Mouse (Mus musculus) heart, embryonic 10.5 days (tissue): ENCODE measurements around the gene Cpm. TPM values are rescaled to one million over a fixed set of nuclear protein-coding genes. Genes with fewer than 3 reads are reported as not detected.
"Not testable (repeated sequence)": the region's sequence is repeated elsewhere in the genome, so short reads cannot be mapped to it uniquely, and the experiment has no call there.

Source experiments
- DNase-seq: peaks from one replicate; pipeline ENCODE4 v3.0.0-alpha.2; 2017; ENCODE audit warnings: low spot score
- H3K27ac ChIP-seq: fragments of 300-500 bp; sonication (generic); 2 replicates; pipeline ENCODE4 v1.5.1; 2016; ENCODE audit warnings: mild to moderate bottlenecking
- H3K27me3 ChIP-seq: fragments of 300-500 bp; sonication (generic); 2 replicates; pipeline ENCODE4 v1.6.1; 2016; ENCODE audit warnings: mild to moderate bottlenecking; ENCODE audit not compliant: poor library complexity, insufficient read depth, severe bottlenecking
- H3K36me3 ChIP-seq: fragments of 300-500 bp; sonication (generic); 2 replicates; pipeline ENCODE4 v1.6.1; 2016; ENCODE audit warnings: mild to moderate bottlenecking, moderate library complexity
- H3K4me1 ChIP-seq: fragments of 300-500 bp; sonication (generic); 2 replicates; pipeline ENCODE4 v1.6.1; 2016; ENCODE audit warnings: mild to moderate bottlenecking
- H3K4me3 ChIP-seq: fragments of 300-500 bp; sonication (generic); 2 replicates; pipeline ENCODE4 v1.5.1; 2016; ENCODE audit warnings: mild to moderate bottlenecking, moderate library complexity
- H3K9me3 ChIP-seq: fragments of 300-500 bp; sonication (generic); 2 replicates; pipeline ENCODE4 v1.6.1; 2016; ENCODE audit warnings: mild to moderate bottlenecking, moderate library complexity
- WGBS: fragments of 180-500 bp; shearing (Covaris S2); methylation state at CpG from one replicate; pipeline ENCODE4 v1.1.7; 2016; 5-methylcytosine and 5-hydroxymethylcytosine counted together
- polyA plus RNA-seq: library from polyadenylated mRNA; unstranded; fragments of >200 nt; fragmentation: Nextera tagmentation; extraction: Ambion mirVana; gene quantifications from 2 replicates; pipeline ENCODE4 v1.2.1, GENCODE M21; 2016

The Cpm gene
- polyA plus RNA-seq, 1 experiment from 2014 or later, result 28.3 TPM

DNA sequence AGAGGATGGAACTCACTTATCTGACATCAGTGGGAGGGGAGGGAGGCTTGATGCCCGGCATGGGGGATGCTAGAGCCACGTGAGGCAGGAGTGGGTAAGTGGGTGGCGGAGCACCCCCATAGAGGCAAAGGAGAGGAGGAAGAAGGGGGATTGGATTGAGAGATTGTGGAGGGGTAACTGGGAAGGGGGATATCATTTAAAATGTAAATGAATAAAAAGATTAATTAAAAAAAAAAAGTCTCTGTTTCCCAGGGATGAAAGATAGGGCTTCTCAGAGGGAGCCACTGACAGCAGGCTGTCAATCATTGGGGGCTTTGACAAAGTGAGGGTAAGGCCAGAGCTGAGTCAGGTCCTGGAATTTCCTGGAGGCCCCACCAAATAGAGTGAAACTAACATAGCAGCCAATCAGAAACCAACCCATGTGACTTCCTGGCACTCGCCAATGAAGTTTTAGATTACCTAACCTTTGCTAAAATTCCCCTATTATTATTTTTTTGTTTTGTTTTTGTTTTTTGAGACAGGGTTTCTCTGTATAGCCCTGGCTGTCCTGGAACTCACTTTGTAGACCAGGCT lies 85.7 kb downstream of the Cpm start:
- H3K27me3 ChIP-seq, result no peaks in the 10 kb centered on the region
- no peaks in the 10 kb centered on the region for H3K9me3 ChIP-seq
- H3K36me3 ChIP-seq, result no peaks in the 10 kb centered on the region
- WGBS, result 68% methylated on average over 4 of the region's 4 CpGs
- H3K4me3 ChIP-seq, result no peak overlapping the region
- no peak overlapping the region for H3K27ac ChIP-seq
- H3K4me1 ChIP-seq, result peaks cover 28% of the 10 kb centered on the region
- peak; percentile 28 for DNase-seq

DNA sequence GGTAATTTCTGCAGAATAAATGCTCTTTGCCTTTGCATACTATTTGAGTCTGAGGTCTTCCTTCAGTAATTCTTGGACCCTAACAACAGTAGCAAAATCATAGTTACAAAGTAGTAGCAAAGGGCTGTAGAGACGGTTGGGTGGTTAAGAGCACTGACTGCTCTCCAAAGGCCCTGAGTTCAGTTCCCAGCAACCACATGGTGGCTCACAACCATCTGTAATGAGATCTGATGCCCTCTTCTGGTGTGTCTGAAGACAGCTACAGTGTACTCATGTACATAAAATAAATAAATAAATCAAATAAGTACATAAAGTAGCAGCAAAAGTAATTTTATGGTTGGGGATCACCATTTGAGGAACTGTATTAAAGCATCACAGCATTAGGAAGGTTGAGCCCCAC lies 86.4 kb downstream of the Cpm start:
- not testable (repeated sequence) for H3K9me3 ChIP-seq, H3K27me3 ChIP-seq, H3K4me3 ChIP-seq, H3K27ac ChIP-seq, DNase-seq, H3K36me3 ChIP-seq
- peaks cover 28% of the 10 kb centered on the region for H3K4me1 ChIP-seq
- 89% methylated on average over 1 of the region's 1 CpGs for WGBS

- no peaks in the 10 kb centered on the region for H3K36me3 ChIP-seq
- WGBS, result 87% methylated on average over 3 of the region's 3 CpGs
- H3K4me3 ChIP-seq, result no peak overlapping the region
- no peaks in the 10 kb centered on the region for H3K27me3 ChIP-seq
- no peaks in the 10 kb centered on the region for H3K9me3 ChIP-seq
- peak overlapping the region; percentile 75; the same call in 1 of the 2 replicates for H3K27ac ChIP-seq
- H3K4me1 ChIP-seq, result peaks cover 22% of the 10 kb centered on the region
- DNase-seq, result peak; percentile 33
These were observed 87.4 kb downstream of the Cpm start for GRCm38 (mm10) chr10:117716686-117717085.

- Histone ChIP-seq H3K4me3 (0 out of 2 replicates have a peak overlapping the region, but pooled peaks have one; percentile 12), H3K36me3 (no peaks in the 10 kb centered on the region), H3K27ac (peak overlapping the region; percentile 75), H3K27me3 (no peaks in the 10 kb centered on the region), H3K4me1 (peaks cover 20% of the 10 kb centered on the region), H3K9me3 (no peaks in the 10 kb centered on the region)
- DNase-seq, result no peak
- 7% methylated on average over 4 of the region's 4 CpGs for WGBS
These were observed 88.3 kb downstream of the Cpm start for GRCm38 (mm10) chr10:117717583-117717982.

DNA sequence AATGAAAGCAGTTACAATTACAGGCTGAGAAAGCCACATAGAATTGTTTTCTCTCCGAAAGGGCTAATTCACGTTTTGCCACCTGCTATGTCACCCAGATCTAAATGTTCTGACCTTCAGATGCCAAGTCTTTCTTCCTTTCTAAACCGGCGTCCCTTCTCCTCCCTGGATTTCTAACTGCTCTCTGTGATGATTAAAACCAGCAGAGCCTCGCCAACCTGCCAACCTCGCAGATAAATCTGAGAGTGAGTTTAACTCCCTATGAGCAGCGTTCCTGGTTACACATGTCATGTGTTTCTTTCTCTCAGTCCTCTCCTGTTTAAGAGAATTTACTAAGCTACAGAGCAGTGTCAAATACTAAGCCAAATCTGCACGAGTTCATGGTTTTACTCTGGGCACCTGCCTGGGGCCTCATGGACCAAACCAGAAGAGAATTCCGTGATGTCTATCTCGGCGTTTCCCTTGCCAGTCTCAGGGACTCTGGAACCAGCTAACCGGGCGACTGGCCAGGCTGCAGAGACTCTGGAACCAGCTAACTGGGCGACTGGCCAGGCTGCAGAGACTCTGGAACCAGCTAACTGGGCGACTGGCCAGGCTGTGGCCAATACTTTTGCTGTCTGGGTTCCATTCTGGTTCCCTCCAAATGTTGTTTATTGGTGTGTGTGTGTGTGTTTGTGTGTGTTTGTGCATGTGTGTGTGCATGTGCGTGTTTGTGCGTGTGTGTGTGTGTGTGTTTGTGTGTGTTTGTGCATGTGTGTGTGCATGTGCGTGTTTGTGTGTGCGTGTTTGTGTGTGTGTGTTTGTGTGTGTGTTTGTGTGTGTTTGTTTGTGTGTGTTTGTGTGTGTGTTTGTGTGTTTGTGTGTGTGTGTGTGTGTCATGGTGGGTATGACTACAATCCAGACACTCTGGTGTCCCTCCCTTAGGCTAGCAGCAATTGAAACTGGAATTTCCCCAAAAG lies 89.1 kb downstream of the Cpm start:
- 60% methylated on average over 19 of the region's 19 CpGs for WGBS
- Histone ChIP-seq H3K27ac (peak overlapping the region; percentile 75), H3K4me1 (peaks cover 20% of the 10 kb centered on the region), H3K27me3 (no peaks in the 10 kb centered on the region), H3K9me3 (no peaks in the 10 kb centered on the region), H3K36me3 (no peaks in the 10 kb centered on the region), H3K4me3 (no peak overlapping the region)
- no peak for DNase-seq

- H3K4me1 ChIP-seq, result 0 out of 2 replicates have a peak, but pooled peaks cover 6% of the 10 kb centered on the region
- H3K36me3 ChIP-seq, result no peaks in the 10 kb centered on the region
- no peaks in the 10 kb centered on the region for H3K27me3 ChIP-seq
- 73% methylated on average over 5 of the region's 5 CpGs for WGBS
- H3K27ac ChIP-seq, result no peak overlapping the region
- H3K9me3 ChIP-seq, result no peaks in the 10 kb centered on the region
- no peak for DNase-seq
- H3K4me3 ChIP-seq, result no peak overlapping the region
These were observed 94.9 kb downstream of the Cpm start for GRCm38 (mm10) chr10:117724136-117724718.

GRCm38 (mm10) chr10:117724804-117725361 lies 95.6 kb downstream of the Cpm start:
- H3K27me3 ChIP-seq, result no peaks in the 10 kb centered on the region
- no peak overlapping the region for H3K27ac ChIP-seq
- 89% methylated on average over 3 of the region's 3 CpGs for WGBS
- H3K4me3 ChIP-seq, result no peak overlapping the region
- no peak for DNase-seq
- 0 out of 2 replicates have a peak, but pooled peaks cover 6% of the 10 kb centered on the region for H3K4me1 ChIP-seq
- no peaks in the 10 kb centered on the region for H3K9me3 ChIP-seq
- H3K36me3 ChIP-seq, result no peaks in the 10 kb centered on the region

DNA sequence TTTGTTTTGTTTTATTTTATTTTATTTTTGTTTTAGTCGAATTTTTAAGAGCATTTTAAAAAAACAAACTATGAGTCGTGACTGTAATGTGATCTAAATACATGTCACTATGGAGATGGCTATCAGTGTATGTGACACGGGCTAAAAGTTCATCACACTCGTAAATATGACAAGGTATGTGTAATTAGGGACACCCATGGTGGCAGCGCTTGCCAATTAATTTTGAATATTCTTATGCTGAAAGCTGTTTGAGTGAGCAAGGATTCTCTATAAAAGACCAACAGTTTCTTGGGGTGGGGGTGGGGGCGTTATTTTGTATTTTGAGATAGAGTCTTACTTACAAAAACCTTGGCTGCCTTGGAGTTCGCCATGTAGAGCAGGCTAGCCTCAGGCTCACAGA lies 96.4 kb downstream of the Cpm start:
- DNase-seq, result no peak
- 0 out of 2 replicates have a peak, but pooled peaks cover 6% of the 10 kb centered on the region for H3K4me1 ChIP-seq
- no peaks in the 10 kb centered on the region for H3K36me3 ChIP-seq
- no peak overlapping the region for H3K27ac ChIP-seq
- H3K9me3 ChIP-seq, result no peaks in the 10 kb centered on the region
- no peaks in the 10 kb centered on the region for H3K27me3 ChIP-seq
- 79% methylated on average over 7 of the region's 7 CpGs for WGBS
- H3K4me3 ChIP-seq, result no peak overlapping the region

- DNase-seq, result no peak
- H3K27ac ChIP-seq, result no peak overlapping the region
- peaks cover 7% of the 10 kb centered on the region for H3K4me1 ChIP-seq
- no peaks in the 10 kb centered on the region for H3K9me3 ChIP-seq
- 90% methylated on average over 4 of the region's 4 CpGs for WGBS
- H3K36me3 ChIP-seq, result no peaks in the 10 kb centered on the region
- H3K4me3 ChIP-seq, result no peak overlapping the region
- no peaks in the 10 kb centered on the region for H3K27me3 ChIP-seq
These were observed 97.0 kb downstream of the Cpm start for GRCm38 (mm10) chr10:117726350-117726749.

DNA sequence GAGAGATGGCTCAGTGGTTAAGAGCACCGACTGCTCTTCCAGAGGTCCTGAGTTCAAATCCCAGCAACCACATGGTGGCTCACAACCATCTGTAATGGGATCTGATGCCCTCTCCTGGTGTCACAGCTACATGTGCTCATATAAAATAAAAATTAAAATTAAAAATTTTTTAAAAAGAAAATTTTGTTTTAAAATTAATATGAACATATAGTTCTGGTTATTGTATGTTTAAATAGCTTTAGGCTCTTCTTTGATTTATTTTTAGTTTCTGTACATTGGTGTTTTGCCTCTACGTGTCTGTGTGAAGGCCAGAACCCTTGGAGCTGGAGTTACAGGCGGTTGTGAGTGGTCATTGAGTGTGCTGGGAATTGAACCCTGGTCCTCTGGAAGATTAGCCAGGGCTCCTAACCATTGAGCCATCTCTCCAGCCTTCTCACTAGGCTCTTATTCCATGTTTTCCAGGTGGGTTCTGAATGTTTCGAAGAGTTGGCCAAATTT lies 97.6 kb downstream of the Cpm start:
- peaks cover 10% of the 10 kb centered on the region for H3K4me1 ChIP-seq
- no peaks in the 10 kb centered on the region for H3K36me3 ChIP-seq
- 93% methylated on average over 4 of the region's 4 CpGs for WGBS
- H3K27ac ChIP-seq, result no peak overlapping the region
- no peak overlapping the region for H3K4me3 ChIP-seq
- no peaks in the 10 kb centered on the region for H3K9me3 ChIP-seq
- no peak for DNase-seq
- H3K27me3 ChIP-seq, result no peaks in the 10 kb centered on the region

GRCm38 (mm10) chr10:117727518-117728110 lies 98.3 kb downstream of the Cpm start:
- Histone ChIP-seq H3K27me3 (no peaks in the 10 kb centered on the region), H3K36me3 (no peaks in the 10 kb centered on the region), H3K4me3 (no peak overlapping the region), H3K27ac (no peak overlapping the region), H3K4me1 (peaks cover 15% of the 10 kb centered on the region), H3K9me3 (no peaks in the 10 kb centered on the region)
- 80% methylated on average over 9 of the region's 9 CpGs for WGBS
- no peak for DNase-seq

- H3K4me1 ChIP-seq, result peaks cover 24% of the 10 kb centered on the region
- WGBS, result 80% methylated on average over 5 of the region's 5 CpGs
- no peak overlapping the region for H3K27ac ChIP-seq
- H3K4me3 ChIP-seq, result no peak overlapping the region
- H3K9me3 ChIP-seq, result no peaks in the 10 kb centered on the region
- H3K27me3 ChIP-seq, result no peaks in the 10 kb centered on the region
- no peaks in the 10 kb centered on the region for H3K36me3 ChIP-seq
- DNase-seq, result no peak
These were observed 99.3 kb downstream of the Cpm start for GRCm38 (mm10) chr10:117728574-117728973.
